Mouse (Mus musculus): ENCODE data around the gene Fam161b. TPM values are rescaled to one million over a fixed set of nuclear protein-coding genes. Genes with fewer than 3 reads are reported as not detected.

Fam161b gene
- 1.6 TPM for polyA plus RNA-seq (2015; fragmentation: Illumina TruSeq; extraction: RNeasy Lipid Tissue Mini Kit (QIAGEN cat#74804); ENCODE audit: insufficient read depth, low replicate concordance)

GRCm38 (mm10) chr12:84361555-84362489, at the start of gene Fam161b, which contains the start of gene Coq6:
Fam161b (minus strand) TSS chr12:84361833.
Coq6 (plus strand) TSS chr12:84361657.

DNA sequence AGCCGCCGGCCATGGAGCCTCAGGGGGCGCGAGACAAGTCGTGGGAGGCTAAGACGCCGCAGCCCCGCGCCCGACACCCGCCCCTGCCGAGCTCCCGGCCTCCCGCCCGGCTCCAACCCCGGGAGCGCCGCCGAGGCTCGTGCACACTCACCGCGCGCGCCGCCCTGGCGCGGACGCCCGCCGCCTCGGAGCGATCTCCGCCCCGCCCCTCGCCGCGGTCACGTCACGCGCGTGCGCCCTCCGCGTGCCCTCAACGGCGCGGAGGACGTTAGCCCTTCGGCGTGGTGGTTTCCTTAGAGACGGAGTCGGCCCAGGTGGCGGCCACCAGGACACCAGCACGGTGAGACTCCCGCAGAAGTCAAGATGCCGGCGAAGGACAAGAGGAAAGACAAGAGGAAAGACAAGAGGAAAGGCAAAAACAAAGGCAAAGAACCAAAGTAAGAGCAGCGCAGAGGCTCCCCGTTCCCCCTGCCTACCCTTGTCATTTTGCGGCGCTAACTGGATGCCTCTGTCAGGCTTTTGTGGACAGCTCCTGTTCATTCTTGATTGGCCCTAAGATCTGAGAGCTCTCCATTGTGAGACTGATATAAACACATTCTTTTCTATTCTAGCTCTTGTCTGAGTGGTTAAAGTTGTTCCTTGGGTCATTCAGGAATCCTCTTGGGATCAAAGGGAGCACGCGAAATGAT, 47.3 kb upstream of the Fam161b start, which contains the start of the genes Entpd5 and Bbof1:
Gene Entpd5, minus strand, starts transcription at position 211 of the 689 bp plus-strand sequence.
Gene Bbof1, plus strand, starts transcription at position 253 of the 689 bp plus-strand sequence.

GRCm38 (mm10) chr12:84316721-84317621, 44.7 kb downstream of the Fam161b start, which contains the start of gene Zfp410:
Zfp410 (plus strand) TSS chr12:84316852.

Other genes with a start within 250 kb of the Fam161b start
- gene Dnal1, start 247.5 kb downstream of the Fam161b start, polyA plus RNA-seq (2015; fragmentation: Illumina TruSeq; extraction: RNeasy Lipid Tissue Mini Kit (QIAGEN cat#74804); ENCODE audit: insufficient read depth, low replicate concordance), result 3.0 TPM
- 0.25 TPM for gene Pnma1, start 213.3 kb downstream of the Fam161b start, polyA plus RNA-seq (2015; fragmentation: Illumina TruSeq; extraction: RNeasy Lipid Tissue Mini Kit (QIAGEN cat#74804); ENCODE audit: insufficient read depth, low replicate concordance)
- 32.6 TPM for gene Elmsan1, start 143.0 kb downstream of the Fam161b start, polyA plus RNA-seq (2015; fragmentation: Illumina TruSeq; extraction: RNeasy Lipid Tissue Mini Kit (QIAGEN cat#74804); ENCODE audit: insufficient read depth, low replicate concordance)
- gene Ptgr2, start 76.6 kb downstream of the Fam161b start, polyA plus RNA-seq (2015; fragmentation: Illumina TruSeq; extraction: RNeasy Lipid Tissue Mini Kit (QIAGEN cat#74804); ENCODE audit: insufficient read depth, low replicate concordance), result 42.3 TPM
- 50.4 TPM for gene Zfp410, start 45.0 kb downstream of the Fam161b start, polyA plus RNA-seq (2015; fragmentation: Illumina TruSeq; extraction: RNeasy Lipid Tissue Mini Kit (QIAGEN cat#74804); ENCODE audit: insufficient read depth, low replicate concordance)
- 13.8 TPM for gene Coq6, start 176 bp downstream of the Fam161b start, polyA plus RNA-seq (2015; fragmentation: Illumina TruSeq; extraction: RNeasy Lipid Tissue Mini Kit (QIAGEN cat#74804); ENCODE audit: insufficient read depth, low replicate concordance)
- gene Entpd5, start 47.2 kb upstream of the Fam161b start, polyA plus RNA-seq (2015; fragmentation: Illumina TruSeq; extraction: RNeasy Lipid Tissue Mini Kit (QIAGEN cat#74804); ENCODE audit: insufficient read depth, low replicate concordance), result 43.1 TPM
- 1.6 TPM for gene Bbof1, start 47.2 kb upstream of the Fam161b start, polyA plus RNA-seq (2015; fragmentation: Illumina TruSeq; extraction: RNeasy Lipid Tissue Mini Kit (QIAGEN cat#74804); ENCODE audit: insufficient read depth, low replicate concordance)
- gene Rnf113a2, start 55.4 kb upstream of the Fam161b start, polyA plus RNA-seq (2015; fragmentation: Illumina TruSeq; extraction: RNeasy Lipid Tissue Mini Kit (QIAGEN cat#74804); ENCODE audit: insufficient read depth, low replicate concordance), result 22.5 TPM
- gene Aldh6a1, start 89.2 kb upstream of the Fam161b start, polyA plus RNA-seq (2015; fragmentation: Illumina TruSeq; extraction: RNeasy Lipid Tissue Mini Kit (QIAGEN cat#74804); ENCODE audit: insufficient read depth, low replicate concordance), result 20.8 TPM
- gene Lin52, start 89.6 kb upstream of the Fam161b start, polyA plus RNA-seq (2015; fragmentation: Illumina TruSeq; extraction: RNeasy Lipid Tissue Mini Kit (QIAGEN cat#74804); ENCODE audit: insufficient read depth, low replicate concordance), result 17.9 TPM
- not detected for gene Vsx2, start 207.9 kb upstream of the Fam161b start, polyA plus RNA-seq (2015; fragmentation: Illumina TruSeq; extraction: RNeasy Lipid Tissue Mini Kit (QIAGEN cat#74804); ENCODE audit: insufficient read depth, low replicate concordance)